Mouse (Mus musculus) kidney, adult 2 months (tissue): ENCODE results near the gene Lsr.
"Not testable (repeated sequence)": the region's sequence is repeated elsewhere in the genome, so short reads cannot be mapped to it uniquely, and the experiment has no call there.

Experiments used
- CTCF ChIP-seq: fragments of 200-500 bp; conservative IDR thresholded peaks from 2 replicates; pipeline ENCODE4 v1.5.1; 2011; ENCODE audit warnings: low read depth, mild to moderate bottlenecking, control low read depth, low read length, moderate library complexity, mixed read lengths; ENCODE audit not compliant: insufficient read depth, insufficient read length
- POLR2A ChIP-seq: fragments of 200-500 bp; IDR thresholded peaks from one replicate; pipeline ENCODE4 v1.6.1; 2011; ENCODE audit warnings: low read depth, low read length, control low read depth

DNA sequence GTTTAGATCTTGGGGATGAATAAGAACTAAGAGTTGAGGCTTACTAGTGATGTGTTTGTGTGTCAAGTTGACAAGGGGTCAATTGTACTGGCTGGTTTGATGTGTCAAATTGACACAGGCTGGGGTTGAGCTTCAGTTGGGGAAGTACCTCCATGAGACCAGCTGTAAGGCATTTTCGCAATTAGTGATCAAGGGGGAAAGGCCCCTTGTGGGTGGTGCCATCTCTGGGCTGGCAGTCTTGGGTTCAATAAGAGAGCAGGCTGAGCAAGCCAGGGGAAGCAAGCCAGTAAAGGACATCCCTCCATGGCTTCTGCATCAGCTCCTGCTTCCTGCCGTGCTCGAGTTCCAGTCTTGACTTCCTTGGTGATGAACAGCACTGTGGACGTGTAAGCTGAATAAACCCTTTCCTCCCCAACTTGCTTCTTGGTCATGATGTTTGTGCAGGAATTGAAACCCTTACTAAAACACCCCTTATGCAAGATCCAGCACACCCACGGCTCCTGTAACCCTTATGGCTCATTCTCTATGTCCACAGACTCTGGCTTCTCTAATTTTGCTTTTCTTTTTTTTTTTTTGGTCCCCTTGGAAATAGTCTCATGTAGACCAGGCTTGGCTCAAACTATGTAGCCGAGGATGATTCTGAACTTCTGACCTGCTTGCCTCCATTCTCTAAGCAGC is 37.7 kb downstream of the Lsr start:
- TF ChIP-seq CTCF, POLR2A: not testable (repeated sequence)
